Mouse (Mus musculus) C2C12 (cell line): ENCODE data around the gene Hivep1.

ENCODE experiments used
- CEBPB ChIP-seq: IDR thresholded peaks from one replicate; pipeline ENCODE4 v1.6.1; 2011; ENCODE audit warnings: low read depth, mild to moderate bottlenecking, control low read depth, moderate library complexity
- CTCF ChIP-seq: IDR thresholded peaks from one replicate; pipeline ENCODE4 v1.5.1; 2011; ENCODE audit not compliant: control insufficient read depth, insufficient read depth, insufficient read length
- MAX ChIP-seq: IDR thresholded peaks from one replicate; pipeline ENCODE4 v1.6.1; 2011; ENCODE audit warnings: mild to moderate bottlenecking, control low read depth
- MYOD1 ChIP-seq: IDR thresholded peaks from one replicate; pipeline ENCODE4 v1.6.1; 2011; ENCODE audit warnings: low read depth; ENCODE audit not compliant: control insufficient read depth, insufficient read length
- MYOG ChIP-seq: IDR thresholded peaks from one replicate; pipeline ENCODE4 v1.6.1; 2011; ENCODE audit not compliant: control insufficient read depth, insufficient read length; ENCODE audit errors: extremely low read depth
- USF1 ChIP-seq: IDR thresholded peaks from one replicate; pipeline ENCODE4 v1.6.1; 2011; ENCODE audit warnings: low read depth, mild to moderate bottlenecking, control low read depth, moderate library complexity

GRCm38 (mm10) chr13:42073285-42073684 lies 21.5 kb downstream of the Hivep1 start:
- no peak for TF ChIP-seq CTCF
- no peak for TF ChIP-seq MYOD1
- no peak for TF ChIP-seq USF1
- no peak for TF ChIP-seq MAX
- no peak for TF ChIP-seq CEBPB
- TF ChIP-seq MYOG = no peak
